Mouse (Mus musculus) left cerebral cortex, postnatal 36 days (tissue): Measurements from ENCODE around the gene Flad1. TPM values are rescaled to one million over a fixed set of nuclear protein-coding genes. Genes with fewer than 3 reads are reported as not detected.

Source experiments
- DNase-seq, 2 experiments: peaks; one replicate each; pipeline ENCODE4 v3.0.0; 2021 to 2022; ENCODE audit warnings: low spot score in 2 of 2, mixed read lengths in 1 of 2
- intact Hi-C: fragments of 180-260 bp; cut with DNase I; formaldehyde crosslinking; loops from one replicate; pipeline ENCODE4 v1.15.1; 2025
- total RNA-seq, 2 experiments: library from RNA; stranded (reverse); gene quantifications; 2 replicates each; pipeline ENCODE4 v1.2.3; 2021

Gene Flad1
- total RNA-seq, 2 experiments from 2014 or later: 31.0 to 32.5 TPM

DNA sequence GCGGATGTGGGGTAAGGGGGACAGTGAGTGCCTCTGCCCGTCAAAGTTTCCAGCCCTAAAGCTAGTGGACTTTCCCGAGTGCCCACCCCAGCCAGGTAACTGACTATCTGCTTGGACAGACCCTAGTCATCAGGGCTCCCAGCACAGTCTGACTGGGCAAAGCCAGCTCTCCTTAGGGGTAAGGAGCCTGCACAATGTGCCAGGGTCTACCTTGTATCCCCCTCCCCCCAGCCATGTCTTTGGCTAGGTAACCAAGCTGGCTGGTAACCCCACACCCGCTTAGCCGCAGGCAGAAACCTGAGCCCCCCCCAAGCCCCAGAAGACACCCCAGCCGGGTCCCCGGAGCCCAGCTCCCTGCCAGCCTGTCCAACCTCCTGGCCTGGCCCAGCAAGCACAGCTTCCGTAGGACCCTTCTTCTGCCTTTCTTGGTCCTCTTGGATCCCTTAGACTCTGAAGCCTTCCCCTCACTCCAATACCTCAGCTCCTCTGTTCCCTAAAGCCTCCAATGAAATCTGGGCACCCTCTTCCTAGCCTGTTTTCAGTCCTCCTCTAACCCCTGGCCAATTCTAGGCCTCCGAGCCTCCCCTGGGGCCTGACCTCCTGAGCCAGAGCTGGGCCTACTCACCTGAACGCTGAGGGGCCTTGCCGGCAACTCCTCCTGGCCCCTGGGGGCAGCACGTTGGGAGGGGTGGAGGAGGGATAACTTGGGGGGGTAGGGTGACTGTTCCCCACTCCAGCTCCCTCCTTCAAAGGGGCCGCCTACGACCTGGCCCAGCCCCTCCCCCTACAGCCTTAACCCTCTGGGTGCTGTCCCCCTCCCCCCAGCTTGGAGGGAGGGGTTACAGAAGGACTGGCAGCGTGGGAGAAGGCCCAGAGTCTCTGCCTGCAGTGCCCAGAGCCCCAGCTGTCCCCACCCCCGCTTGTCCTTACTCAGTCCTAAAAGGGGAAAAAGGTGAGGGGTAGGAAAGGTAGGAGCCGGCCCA is 24.9 kb downstream of the Flad1 start:
- intact Hi-C loops: no loop called here
- DNase-seq: no peak

DNA sequence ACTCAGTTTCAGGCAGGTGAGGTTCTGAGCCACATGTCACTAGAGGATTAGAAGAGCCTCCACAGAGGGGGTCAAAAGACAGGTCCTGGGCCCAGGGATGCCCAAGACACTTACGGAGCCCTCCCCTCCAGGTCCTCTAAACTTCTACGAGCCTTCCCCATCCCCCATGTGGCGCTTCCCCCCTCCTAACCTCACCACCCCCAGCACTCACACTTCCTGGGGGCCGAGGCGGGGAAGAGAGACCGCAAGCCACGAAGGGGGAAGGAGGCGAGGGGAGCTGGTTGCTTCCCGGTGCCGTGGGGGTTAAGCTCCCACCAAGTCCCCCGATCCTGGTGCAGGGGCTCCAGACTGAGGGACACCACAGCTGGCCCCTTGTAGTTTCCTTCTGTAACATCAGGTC is 26.2 kb downstream of the Flad1 start:
- no peak for DNase-seq
- intact Hi-C loops: no loop called here

DNA sequence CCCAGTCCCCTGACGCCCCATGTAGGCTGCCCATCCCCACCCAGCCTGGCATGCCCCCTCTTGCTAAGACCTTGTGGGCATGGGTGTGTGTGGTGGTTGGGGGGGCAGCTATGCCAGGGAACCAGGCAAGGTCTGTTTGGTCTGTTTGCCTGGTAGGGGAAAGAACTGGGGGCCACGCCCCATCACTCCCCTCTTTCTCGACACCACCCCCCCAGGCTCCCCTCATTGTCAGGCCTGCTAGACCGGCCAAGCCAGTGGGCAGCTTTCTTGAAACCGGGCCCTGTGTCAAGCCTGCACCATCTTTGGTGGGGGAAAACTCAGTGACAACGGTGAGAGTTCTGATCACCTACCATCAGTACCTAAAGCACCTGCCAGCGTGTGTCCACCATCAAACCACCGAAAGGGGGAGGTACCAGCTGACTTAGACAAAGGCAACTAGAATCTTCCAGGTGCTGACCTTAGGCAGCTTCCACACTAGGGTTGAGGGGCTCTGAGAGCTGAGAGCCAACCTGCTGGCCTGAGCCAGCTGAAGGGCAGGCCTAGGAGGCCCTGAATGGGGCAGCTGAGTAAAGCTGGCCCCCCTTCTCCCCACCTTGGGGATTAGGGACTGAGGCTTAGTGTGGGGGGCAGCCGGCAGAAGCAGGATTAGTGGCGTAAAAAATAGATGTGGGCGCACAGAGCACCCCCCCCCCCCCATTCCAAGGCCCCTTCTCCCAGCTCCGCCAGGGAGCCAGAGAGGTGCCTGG is 27.2 kb downstream of the Flad1 start:
- intact Hi-C loops: no loop called here
- no peak for DNase-seq

DNA sequence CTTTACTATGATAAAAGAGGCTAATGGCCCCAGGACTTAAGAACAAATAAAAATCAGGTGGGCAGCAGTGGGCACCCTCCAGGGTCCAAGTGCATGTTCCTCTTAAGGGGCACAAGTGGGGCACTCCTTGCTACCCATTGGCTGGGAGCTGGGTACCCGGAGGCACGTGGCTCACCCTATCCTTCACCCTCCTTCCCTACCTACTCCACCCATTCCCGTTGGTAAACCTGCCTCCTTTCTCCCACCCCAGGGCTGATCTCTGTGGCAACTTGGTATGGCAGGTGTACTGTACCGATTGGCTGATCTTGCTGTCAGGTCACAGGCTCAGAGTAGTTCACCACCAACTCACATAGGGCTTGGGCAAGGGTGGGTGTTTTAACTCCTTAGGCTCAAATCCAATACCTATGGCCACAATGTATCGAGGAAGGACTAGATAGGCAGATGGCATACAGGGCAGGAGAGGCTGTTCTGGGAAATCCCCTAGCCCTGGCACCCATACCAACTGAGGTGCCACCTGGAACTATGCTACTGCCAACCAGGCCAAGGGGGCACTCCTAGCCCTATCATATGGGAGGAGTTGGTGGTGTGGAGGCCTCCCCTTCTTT is 27.9 kb downstream of the Flad1 start:
- no peak for DNase-seq
- intact Hi-C loops: no loop called here

DNA sequence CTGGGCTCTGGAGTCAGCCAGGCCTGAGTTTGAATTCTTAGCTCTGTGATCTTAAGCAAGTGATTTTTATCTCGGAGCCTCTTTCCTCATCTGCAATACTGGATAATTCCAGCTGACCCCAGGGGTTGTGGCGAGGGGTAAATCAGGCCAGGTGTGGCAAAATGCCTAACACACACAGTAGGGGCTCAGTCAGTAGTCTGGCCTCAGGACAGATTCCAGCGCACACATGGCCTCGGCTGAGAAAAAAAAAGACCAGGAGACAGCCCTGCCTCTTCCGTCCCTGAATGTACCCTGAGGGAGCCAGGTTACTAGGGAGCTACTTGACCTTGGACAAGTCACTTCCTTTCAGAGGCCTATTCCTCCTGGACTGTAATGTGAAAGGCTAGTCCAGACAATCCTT is 28.7 kb downstream of the Flad1 start:
- intact Hi-C loops: no loop called here
- DNase-seq: no peak

DNA sequence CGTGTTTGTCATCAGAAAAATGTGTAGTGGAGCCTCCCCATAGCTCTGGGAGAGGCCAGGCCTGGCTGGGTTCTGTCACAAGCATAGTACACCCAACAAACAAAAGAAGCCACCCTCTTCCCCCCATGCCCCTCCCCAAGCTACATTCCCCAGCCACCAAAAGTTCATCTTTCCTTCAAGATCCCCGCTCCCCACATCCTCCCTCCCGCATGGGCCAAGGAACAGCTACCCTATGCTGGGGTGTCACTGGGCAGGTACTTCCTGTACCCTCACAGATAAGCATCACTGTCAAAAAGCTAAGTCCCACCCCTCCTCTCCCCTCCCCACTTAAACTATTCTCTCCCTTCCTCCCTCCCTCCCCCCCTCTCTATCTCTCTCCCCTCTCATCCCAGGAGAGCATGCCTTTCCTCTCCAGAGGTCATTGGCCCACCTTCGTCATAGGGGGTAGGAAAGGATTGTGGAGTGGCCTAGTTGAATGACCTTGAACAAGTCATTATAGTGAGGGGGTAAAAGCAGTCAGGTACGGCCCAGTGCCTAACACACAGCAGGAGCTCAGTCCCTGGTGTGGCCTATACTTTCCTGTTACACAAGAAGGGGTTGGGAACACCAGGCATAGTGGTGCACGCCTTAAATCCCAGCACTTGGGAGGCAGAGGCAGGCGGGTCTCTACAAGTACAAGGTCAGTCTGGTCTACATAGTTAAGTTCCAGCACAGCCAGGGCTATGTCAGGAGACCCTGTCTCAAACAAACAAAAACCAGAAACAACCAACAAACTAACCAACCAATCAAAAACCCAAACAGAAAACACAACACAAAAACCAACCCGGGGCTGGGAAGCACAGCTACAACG is 29.4 kb downstream of the Flad1 start:
- no peak for DNase-seq
- intact Hi-C loops: no loop called here

DNA sequence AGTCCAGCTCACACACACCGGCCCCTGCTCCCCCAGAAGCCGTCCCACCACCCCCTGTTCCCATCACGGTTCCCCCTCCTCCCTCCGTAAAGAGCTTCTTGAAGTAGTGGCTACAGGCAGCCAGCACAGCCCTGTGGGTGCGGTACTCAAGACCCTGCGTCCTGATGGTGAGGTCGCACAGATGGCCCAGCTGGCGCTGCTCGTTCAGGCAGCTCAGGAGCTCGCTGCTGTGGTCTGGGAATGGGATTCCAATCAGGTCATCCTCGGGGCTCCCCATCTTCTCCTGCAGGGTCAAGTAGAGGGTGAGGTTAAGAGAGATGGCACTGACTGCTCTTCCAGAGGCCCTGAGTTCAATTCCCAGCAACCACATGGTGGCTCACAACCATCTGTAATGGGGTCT is 30.4 kb downstream of the Flad1 start:
- intact Hi-C loops: no loop called here
- no peak for DNase-seq

DNA sequence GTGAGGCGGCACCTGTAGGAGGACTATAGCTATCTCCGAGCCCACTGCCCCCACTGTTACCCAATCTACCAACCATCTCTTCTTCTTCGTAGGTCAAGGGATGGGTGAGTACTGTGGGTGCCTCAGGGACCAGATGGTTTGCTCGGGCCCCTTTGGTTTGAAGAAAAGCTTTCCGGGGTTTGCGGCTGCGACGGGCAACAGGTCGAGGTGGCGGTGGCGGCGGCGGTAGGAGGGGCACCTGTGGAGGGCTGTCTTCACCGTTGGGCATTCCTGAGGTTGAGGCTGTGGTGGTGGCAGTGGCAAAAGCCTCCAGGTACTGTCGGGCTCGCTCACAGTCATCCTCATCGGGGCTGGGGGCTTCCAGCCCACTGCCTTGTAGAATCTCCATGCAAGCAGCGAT is 31.0 kb downstream of the Flad1 start:
- DNase-seq: no peak

DNA sequence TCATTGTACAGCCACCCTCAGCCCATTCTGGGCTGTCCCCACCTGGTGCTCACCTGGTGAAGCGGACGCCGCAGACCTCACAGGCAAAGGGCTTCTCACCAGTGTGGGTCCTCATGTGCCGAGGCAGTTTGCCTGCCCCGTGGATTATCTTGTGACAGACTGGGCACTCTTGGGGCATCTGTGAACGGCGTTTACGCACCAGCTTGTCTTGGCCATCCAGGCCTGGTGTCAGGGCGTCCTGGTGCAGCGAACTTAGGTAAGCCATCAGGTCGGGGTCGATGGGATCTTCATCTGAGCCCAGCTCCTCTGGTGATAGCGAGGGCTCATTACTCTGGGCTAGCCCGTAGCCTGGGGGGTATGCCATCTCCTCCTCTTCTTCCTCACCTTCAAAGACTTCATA is 31.4 kb downstream of the Flad1 start:
- no peak for DNase-seq
- intact Hi-C loops: no loop called here

More for the DNA sequence above, 31.0 kb downstream of the Flad1 start:
- intact Hi-C loops: no loop called here

DNA sequence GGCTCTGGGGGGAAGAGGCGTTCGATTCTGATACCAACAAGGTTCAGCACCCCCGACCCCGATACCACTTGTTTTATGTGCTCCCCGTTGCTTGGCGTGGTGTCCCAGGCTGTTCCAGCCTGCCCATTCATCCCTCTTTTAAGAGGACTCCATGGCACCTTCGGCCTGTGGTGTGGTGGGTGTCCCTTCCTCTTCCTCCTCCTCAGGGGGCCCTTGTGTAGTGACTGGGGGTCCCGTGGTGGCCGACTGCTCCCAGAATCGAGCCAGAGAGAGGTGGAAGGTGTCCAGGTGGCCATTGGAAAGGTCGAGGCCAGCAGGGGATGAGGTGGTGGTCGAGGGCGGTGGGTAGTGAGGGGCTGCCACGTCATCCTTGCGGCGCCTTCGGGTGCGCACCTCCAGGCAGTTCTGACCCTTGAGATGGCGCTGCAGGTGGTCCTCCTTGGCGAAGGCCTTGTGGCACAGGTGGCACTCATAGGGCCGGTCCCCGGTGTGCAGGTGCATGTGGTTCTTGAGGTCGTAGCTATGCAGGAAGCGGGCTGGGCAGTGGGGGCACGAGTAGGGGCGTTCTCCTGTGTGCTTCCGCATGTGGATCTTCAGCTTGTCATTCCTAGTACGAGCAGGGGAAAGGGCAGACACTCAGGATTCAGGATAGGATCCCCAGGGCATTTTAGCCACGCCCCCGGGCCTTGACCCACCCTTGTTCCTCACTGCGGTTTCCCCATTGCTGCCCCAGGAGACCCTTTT is 32.1 kb downstream of the Flad1 start:
- intact Hi-C loops: loop anchor here (10.0 kb wide), 1 partner anchor 105 kb away; no protein-coding TSS in a partner anchor
- DNase-seq: no peak

DNA sequence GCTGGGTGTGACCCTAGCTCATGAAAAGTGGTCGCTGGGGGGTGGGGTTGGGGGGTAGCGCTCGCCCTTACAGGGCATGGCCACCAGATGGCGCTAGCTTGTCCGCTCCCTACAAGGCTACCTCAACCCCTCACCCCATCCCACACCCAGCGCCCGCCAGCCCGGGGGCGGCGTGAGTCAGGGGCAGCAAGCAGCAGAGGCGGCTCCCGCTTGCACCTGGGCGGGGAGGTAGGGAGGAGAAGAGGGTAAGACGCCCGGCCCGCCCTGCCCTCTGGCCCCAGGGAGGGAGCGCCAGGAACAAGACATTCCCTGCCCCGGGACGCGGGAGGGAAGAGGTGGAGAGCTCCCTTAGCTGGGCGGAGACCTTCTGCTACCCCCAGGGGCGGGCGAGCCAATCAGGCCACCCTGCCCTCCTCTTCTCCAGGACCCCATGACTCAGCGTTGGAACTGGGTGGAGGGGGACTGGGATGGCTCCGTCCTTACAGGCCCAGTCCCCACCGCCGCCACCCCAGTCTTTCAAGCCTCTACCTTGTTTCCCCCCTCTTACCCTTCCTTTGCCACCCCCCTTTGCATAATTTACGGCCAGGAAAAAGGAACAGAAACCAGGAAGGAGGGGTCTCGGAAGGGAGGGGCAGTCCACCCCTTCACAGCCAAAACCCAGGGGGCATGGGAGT is 33.1 kb downstream of the Flad1 start:
- intact Hi-C loops: loop anchor here (10.0 kb wide), 1 partner anchor 106 kb away; no protein-coding TSS in a partner anchor
- peak; percentile 76 to 79 for DNase-seq

DNA sequence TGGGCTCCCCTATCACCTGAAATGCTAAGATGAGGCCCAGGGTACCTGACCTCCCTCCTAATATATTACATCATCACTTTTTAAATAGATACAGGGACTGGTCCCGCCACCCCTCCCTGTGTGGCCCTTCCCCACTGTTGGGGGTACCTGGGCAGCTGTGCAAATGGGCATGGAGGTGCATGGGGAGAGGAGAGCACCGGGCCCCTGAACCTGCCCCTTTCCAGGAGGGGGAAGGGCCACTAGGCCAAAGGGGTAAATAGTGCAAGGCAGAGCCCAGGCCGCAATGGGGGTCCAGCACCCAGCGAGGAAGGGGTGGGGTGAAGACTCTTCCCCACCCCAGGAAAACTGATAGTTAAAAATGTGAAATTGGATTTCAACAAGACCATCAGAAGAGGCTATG is 33.8 kb downstream of the Flad1 start:
- intact Hi-C loops: loop anchor here (10.0 kb wide), 1 partner anchor 107 kb away; no protein-coding TSS in a partner anchor
- DNase-seq: no peak

DNA sequence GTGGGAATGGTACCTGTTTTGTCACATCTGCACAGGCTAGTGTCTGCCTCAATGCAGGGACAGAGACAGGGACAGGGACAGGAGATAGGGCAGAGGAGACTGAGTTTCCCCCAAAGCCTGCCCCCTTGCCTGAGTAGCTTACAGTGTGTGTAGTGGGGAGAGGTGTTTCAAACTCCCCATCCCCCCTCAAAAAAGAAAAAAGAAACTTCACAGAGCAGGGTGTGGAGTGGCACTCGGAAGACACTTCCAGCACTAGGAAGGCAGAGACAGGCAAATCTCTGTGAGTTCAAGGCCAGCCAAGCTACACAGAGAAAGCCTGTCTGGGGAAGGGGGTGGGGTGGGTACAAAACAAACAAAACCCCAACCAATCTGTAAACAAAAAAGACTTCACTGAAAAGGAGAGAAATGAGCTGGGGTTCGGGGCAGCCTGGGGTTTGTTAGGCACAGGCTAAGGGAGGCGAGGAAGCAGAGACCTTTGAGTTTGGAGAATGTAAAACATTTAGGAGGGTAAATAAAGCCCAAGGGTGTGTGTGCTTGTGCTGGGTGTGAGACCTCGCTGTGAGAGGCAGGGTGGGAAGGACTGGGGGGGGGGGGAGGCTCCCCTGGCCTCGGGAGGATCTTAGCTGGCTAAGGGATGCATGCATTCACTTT is 38.0 kb downstream of the Flad1 start:
- intact Hi-C loops: loop anchor here (10.0 kb wide), 1 partner anchor 111 kb away; no protein-coding TSS in a partner anchor
- no peak for DNase-seq

DNA sequence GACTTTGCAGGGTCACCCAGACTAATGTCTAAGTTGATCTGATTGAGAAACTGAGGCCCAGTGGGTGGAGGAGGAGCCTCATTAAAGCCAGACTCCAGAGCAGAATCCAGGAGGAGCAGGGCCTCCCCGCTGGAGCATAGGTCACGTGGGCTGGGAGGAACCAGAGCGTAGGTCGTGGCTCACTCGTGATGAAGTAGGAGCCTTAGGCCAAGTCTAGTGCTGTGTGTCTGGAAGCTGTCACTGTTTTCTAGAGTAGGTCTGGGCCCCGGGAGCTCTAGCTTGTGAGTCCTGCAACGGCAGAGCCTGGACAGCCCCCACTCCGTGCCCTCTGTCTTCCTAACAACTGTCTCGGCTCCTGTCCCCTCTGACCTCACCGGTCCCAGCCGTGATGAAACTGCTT is 44.3 kb downstream of the Flad1 start:
- intact Hi-C loops: no loop called here
- no peak for DNase-seq

DNA sequence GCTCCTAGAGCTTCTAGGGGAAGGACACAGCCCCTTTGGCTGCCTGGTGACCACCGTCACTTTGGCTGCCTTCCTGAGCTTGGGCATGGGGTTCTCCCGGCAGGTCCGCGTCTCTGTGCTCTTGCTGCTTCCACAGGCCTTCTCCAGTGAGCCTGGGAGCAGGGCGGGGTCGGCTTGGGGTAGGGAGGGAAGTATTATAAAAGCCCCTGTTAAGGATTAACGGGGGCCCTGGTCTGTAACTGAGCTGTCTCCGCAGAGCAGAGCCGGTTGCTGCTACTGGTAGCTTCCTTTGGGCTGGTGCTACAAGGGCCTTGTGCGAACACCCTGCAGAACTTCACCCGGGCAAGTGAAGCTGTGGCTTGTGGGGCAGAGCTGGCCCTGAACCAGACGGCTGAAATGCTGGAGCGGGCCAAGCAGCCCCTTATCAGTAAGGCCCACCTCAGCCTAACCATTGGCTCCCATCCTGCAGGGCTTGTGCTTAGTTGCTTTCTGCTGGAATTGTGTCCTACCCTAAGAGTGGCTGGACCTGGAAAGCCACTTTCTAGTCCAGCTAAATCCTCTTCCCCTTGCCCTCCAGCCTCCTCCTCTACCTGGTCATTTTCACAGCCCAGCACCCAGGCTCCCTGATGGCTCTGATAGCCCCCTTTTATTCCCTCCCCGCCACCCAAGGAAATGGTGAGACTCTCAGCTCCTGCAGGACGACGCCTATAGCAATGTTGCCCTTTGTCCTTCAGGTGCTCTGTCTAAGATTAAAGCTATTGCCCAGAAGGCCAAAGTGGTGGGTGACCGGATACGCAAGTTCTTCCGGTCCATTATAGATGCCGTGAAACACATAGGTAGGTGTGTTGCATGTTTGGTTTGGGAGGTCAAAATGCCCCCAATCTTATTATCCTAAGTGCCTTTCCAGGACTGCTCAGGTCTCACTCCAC is 45.9 kb downstream of the Flad1 start:
- no peak for DNase-seq
- intact Hi-C loops: no loop called here

DNA sequence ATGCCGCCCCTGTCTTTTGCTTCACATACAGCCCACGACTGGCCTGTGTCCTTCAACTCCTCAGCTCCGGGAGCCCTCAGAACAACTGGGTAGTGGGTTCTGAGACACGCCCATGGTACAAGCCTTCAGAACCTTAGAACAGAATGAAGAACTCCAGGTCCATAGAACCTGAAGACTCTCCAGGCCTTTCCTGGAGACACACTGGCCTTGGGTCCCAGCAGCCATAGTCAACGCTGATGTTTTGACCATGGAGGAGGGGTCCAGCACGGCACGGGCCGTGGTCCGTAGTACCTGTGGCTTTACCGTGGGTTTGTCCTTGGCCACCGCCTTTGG is 46.6 kb downstream of the Flad1 start, which contains the start of gene Dcst1:
TSS of gene Dcst1 (minus strand) at position 101 of the 333 bp plus-strand sequence.
- intact Hi-C loops: no loop called here
- no peak for DNase-seq

DNA sequence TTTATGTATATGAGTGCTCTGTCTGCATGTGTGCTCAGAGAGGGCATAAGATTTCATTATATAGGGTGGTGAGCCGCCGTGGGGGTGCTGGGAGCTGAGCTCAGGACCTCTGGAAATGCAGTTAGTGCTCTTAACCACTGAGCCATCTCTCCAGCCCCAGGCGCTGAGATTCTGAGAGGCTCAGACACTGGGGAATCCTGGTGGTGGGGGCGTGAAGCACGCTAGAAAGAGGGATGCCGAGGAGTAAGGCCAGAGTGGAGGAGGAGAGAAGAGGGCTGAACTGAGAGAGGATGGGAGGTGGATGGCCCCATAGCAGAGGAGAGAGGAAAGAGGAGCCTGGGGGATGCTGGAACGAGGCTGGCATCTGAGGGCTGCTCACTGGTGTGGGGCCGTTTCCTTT is 47.0 kb downstream of the Flad1 start:
- no peak for DNase-seq
- intact Hi-C loops: no loop called here
